Mouse (Mus musculus): ENCODE data around the gene Flna.

Flna gene

GRCm38 (mm10) chrX:74249615-74250014 lies at the start of gene Flna:
Gene Flna (minus strand): TSS chrX:74249820.
- DNase-seq: peak; percentile 69

GRCm38 (mm10) chrX:74298348-74298747 lies 48.7 kb upstream of the Flna start:
- no peak for DNase-seq

DNA sequence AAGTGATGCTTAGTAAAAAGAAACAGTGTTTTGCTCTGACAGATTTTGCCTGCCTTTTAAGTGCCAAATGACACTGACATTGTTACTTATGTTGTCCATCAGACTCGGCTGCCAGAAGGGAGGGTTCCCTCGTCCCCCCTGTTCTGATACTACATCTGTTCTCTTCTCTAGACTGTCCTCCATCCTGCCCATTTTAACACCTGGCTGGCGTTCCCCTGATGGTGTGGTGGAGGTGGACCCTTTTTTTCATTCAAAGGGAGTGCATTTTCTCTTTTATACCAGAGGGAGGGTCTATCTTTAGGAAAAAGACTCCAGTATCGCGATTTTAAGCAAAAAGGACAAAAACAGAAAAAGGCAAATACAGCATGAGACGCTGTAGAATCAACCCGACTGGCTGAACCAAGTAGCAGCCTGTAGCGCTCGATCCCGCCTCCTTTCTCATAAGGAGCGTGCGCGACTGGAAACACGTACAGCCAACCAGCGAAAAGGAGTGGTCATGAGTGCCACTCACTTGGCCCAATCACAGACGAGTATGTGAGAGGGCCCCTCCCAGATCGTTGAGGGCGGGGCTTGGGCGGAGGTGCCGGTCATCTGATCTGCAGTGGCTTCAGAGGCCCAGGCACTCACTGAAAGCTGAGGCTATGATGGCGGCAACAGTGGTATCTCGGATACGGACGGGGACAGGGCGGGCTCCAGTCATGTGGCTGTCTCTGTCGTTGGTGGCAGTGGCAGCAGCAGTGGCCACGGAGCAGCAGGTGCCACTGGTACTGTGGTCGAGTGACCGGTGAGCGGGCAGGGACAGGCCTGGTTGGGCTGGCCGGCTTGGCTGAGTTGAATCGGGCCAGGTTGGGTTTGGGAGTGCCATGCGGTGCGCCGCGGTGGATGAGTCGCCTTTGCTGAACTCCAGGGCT lies 47.2 kb upstream of the Flna start, which contains the start of gene Atp6ap1:
Gene Atp6ap1 (plus strand): TSS at position 560 of the 911 bp plus-strand sequence.
- peak; percentile 92 for DNase-seq

DNA sequence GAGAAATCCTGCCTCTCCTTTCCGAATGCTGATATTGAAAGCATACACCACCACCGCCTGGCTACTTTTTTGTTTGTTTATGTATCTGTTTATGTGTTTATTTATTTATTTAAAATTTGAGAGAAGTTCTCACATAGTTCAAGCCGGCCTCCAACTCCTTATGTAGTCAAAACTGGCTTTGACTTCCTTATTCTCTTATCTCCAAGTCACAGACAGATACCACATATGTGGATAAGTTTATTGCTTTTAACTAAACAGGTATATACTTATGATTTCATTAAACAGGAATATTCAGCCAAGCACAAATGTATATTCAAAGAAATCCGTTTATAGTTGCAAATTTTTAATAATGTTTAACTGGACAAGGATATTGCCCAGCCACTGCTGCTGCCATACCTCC lies 43.8 kb upstream of the Flna start:
- no peak for DNase-seq

- DNase-seq: no peak
Measured at GRCm38 (mm10) chrX:74283092-74283437, 33.4 kb upstream of the Flna start.

DNA sequence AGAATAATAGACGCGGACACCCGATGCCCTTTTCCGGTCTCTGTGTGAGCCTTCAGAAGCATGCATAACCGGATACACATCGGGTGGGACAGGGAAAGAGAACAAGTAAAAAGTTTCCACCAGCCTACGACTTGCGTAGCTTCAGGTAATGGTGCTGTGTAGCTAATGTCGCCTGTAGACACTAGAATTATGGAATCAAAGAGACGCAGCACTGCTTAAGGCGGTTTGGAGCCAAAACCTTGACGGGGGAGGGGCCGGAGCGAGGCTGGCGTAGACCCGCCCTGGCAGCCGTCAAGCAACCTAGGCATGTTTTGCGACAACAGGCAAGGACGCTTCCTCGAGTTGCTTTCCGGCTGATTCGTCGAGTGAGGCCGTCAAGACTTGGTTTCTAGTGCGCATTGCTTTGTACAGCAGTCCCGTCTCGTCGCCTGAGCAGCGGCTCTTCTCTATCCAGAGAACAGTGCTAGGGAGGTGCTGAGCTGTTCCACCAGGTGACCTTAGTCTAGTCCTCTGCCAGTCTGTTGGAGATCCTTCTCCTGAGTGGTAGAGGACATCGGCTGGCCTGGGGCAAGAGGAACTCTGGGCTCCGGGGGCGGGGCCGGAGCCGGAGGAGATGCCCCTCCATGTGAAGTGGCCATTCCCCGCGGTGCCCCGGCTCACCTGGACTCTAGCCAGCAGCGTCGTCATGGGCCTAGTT lies 32.9 kb upstream of the Flna start:
- peak; percentile 90 for DNase-seq

DNA sequence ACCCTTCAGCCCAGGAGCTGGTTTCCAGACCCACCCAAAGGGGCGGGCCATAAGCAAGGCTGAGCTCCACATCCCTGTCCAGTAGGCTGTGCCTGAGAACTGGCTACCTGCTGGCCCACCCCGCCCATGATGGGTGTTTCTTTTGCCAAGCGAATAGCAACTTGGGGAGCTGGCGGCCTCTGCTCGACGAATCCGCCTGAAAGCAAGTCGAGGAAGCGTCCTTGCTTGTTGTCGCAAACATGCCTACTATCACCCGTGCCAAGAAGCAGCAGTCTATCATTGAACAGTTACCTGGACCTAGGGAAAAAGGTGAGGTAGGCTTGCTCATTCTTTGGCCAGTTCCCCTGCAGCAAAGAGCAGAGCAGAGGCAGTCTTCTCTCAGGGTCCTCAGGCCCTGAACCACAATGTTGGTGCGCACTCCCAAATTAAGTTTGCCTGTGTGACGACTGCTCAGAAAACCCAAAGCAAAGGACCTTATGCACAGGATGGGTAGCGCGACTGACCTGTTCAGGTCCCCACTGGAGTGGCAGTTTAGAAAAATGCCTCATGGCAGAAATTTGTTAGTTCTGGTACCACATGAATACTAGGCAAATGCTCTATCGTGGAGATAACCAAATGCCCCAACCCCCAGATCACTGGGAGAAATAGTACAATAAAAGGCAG lies 32.2 kb upstream of the Flna start, which contains the start of the genes Taz and Dnase1l1:
Gene Taz (plus strand): TSS at position 181 of the 663 bp plus-strand sequence.
Gene Dnase1l1 (minus strand): TSS at position 606 of the 663 bp plus-strand sequence.
- DNase-seq: peak; percentile 52

DNA sequence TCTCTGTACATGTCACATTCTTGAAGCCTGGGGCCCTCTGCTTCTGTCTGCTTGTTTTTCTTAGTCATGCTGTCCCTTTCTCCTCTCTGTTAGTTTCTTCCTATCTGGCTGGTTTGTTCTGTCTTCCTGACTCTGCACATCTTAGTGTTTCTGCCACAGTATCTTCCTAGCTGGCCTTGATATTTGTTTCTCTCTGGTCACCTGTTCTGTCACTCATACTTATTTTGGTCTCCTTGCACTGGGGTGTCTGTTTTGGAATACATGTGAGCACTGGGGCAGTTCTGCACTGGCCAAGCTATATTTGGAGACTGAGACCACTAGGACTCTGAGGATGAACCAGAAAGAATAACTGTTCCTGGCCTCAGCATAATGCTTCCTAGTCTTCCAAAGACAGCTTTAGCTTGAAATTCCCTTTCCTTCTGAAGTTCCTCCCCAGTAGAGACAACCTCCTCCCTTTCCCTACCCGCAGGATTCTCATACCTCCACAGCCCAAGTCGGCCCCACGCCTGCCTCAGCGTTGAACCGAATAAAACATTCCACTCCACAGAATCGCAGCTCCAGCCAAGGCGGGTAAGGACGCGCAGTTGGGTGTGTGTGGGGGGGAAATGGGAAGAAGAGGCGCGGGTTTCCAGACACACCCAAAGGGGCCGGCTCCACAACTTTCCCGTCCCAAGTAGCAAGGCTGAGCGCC lies 31.6 kb upstream of the Flna start:
- no peak for DNase-seq

- DNase-seq: no peak
Measured at GRCm38 (mm10) chrX:74277916-74278315, 28.3 kb upstream of the Flna start.

GRCm38 (mm10) chrX:74273422-74274322 lies 24.1 kb upstream of the Flna start:
- no peak for DNase-seq

GRCm38 (mm10) chrX:74270902-74271551 lies 21.4 kb upstream of the Flna start:
- peak; percentile 7 for DNase-seq

- DNase-seq: peak; percentile 89
Measured at GRCm38 (mm10) chrX:74270062-74270901, 20.7 kb upstream of the Flna start, which contains the start of gene Rpl10. Gene Rpl10 (plus strand): TSS chrX:74270812.

DNA sequence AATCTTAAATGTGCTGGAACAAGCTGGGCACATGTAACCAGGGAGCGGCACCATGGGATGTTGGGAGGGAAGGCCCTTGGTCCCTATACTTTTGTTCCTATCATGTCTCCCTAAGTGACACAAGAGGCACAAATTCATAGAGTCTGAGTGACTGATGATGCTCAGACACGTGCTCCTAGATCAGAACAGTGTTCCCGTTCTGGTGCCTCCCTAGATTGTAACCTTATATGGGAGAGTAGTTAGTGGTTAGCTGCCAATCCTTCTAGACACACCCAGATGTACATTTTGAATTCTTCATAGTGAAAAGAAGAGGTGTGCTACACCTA lies 20.1 kb upstream of the Flna start:
- DNase-seq: no peak

DNA sequence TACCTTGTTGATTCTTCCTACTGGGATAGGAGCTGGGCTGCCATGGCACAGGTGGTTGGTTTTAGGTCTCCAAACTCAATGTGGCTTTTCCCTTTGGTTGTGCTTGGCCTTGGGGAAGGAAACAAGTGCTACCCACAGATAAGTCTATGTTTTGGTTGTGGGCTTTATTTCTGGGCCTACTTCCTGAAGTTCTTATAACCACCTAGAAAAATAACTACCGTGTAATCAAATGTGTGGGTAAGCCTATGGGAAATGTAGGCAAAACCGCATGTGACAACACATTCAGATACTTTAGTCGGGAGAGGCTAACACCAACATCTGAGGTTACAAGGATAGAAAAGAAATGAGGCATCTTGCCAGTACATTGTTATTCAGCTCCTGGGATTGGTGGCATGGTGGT lies 8.1 kb upstream of the Flna start:
- DNase-seq: no peak

- DNase-seq: peak; percentile 17
Measured at GRCm38 (mm10) chrX:74254888-74255565, 5.4 kb upstream of the Flna start.

DNA sequence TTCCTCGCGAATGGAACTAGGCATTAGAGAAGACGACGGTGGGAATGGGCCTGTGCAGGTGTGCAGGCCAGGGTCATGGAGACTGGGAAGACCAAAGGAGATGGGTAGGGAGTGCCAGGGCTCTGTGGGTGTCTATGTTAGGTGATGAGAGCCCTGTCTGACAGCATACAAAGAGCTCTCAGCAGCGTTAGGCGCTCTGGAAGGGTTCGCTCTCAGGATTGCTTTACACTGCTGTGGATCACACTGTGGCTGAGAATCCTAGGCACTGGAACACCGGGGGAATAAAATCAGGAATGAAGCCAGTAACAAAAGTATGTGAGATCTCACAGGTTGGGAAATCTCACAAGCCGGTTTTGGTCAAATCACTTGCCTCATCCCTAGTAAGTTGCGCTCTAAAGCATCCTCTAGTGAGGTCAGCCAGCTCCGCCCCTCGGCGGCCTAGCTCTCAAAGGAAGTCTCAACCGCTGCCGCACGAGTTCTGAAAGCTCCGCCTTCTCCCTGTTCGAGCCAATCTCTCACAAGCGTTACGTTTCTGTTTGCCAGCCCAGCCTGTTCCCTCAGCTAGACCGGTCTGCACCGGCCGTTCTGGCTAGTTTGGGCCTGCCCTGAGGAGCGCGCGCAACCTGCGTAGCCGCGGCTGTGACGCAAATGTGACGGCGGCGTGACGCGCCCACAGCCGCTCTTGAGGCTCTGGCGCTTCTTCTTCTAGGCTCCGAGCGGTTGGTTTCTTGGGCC lies 4.7 kb upstream of the Flna start, which contains the start of gene Emd:
Gene Emd (plus strand): TSS at position 535 of the 735 bp plus-strand sequence.
- peak; percentile 80 for DNase-seq

- DNase-seq: peak; percentile 72
Measured at GRCm38 (mm10) chrX:74248651-74249050, 969 bp downstream of the Flna start.

GRCm38 (mm10) chrX:74246693-74247092 lies 2.9 kb downstream of the Flna start:
- DNase-seq: no peak

DNA sequence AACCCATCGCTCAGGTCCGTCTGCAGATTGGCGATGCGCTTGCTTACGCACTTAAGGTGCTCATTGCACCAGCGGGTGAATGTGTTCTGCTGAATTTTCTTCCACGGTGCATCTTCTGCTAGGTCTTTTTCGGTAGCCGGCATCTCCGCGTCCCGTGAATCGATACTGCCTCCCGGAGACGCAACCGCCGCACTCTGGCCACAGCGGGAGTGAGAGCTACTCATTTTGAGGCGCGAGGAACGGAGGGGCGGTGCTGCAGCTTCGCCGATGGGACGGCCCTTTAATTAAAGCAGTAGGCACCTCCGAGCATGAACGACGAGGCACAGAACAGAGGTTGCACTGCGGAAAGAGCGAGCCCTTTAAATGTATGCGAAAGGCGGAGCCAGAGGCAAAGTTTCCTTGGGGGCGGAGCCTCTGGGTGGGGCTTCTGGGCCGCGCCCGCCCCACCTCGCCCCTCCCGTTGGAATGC lies 3.4 kb downstream of the Flna start:
- peak; percentile 90 for DNase-seq

All from thymus, postnatal 14 days (tissue).